Mouse (Mus musculus) thymus, postnatal 25 days (tissue): Measurements from ENCODE around the gene Atcay.
"Not testable (repeated sequence)": the region's sequence is repeated elsewhere in the genome, so short reads cannot be mapped to it uniquely, and the experiment has no call there.

Experiments
- DNase-seq: peaks from one replicate; pipeline ENCODE4 v3.0.0; 2022

The Atcay gene

GRCm38 (mm10) chr10:81198230-81198629 is 32.4 kb downstream of the Atcay start:
- peak; percentile 71 for DNase-seq

GRCm38 (mm10) chr10:81197305-81197704 is 33.3 kb downstream of the Atcay start:
- DNase-seq, result no peak

GRCm38 (mm10) chr10:81196470-81197065 is 34.1 kb downstream of the Atcay start:
- DNase-seq, result no peak

GRCm38 (mm10) chr10:81195300-81195699 is 35.3 kb downstream of the Atcay start:
- no peak for DNase-seq

GRCm38 (mm10) chr10:81193991-81194774 is 36.5 kb downstream of the Atcay start:
- DNase-seq, result peak; percentile 42

GRCm38 (mm10) chr10:81192968-81193501 is 37.6 kb downstream of the Atcay start:
- DNase-seq, result no peak

- DNase-seq, result peak; percentile 90
These were observed 38.2 kb downstream of the Atcay start for GRCm38 (mm10) chr10:81192270-81192967.

GRCm38 (mm10) chr10:81191342-81191982 is 39.2 kb downstream of the Atcay start:
- no peak for DNase-seq

GRCm38 (mm10) chr10:81190912-81191321 is 39.7 kb downstream of the Atcay start:
- no peak for DNase-seq

GRCm38 (mm10) chr10:81190236-81190911 is 40.3 kb downstream of the Atcay start:
- DNase-seq, result no peak

GRCm38 (mm10) chr10:81189821-81190220 is 40.8 kb downstream of the Atcay start:
- no peak for DNase-seq

- no peak for DNase-seq
These were observed 43.5 kb downstream of the Atcay start for GRCm38 (mm10) chr10:81187161-81187560.

- no peak for DNase-seq
These were observed 45.9 kb downstream of the Atcay start for GRCm38 (mm10) chr10:81184765-81185164.

- DNase-seq, result no peak
These were observed 46.8 kb downstream of the Atcay start, which contains the start of gene 4930442H23Rik for GRCm38 (mm10) chr10:81183805-81184204. 4930442H23Rik (minus strand) TSS chr10:81183849.

- peak; percentile 94 for DNase-seq
These were observed 48.0 kb downstream of the Atcay start, which contains the start of gene Dapk3 for GRCm38 (mm10) chr10:81182336-81183333. Dapk3 (plus strand) TSS chr10:81183005.

- not testable (repeated sequence) for DNase-seq
These were observed 48.8 kb downstream of the Atcay start for GRCm38 (mm10) chr10:81181860-81182259.

GRCm38 (mm10) chr10:81180946-81181345 is 49.7 kb downstream of the Atcay start:
- DNase-seq, result no peak

- no peak for DNase-seq
These were observed 50.9 kb downstream of the Atcay start for GRCm38 (mm10) chr10:81179451-81180342.

GRCm38 (mm10) chr10:81178927-81179326 is 51.7 kb downstream of the Atcay start:
- no peak for DNase-seq
